Comparison of ENCODE assay signal across 19 mouse cellular contexts in genomic region chr2:55822726-55823125, GRCm38 (mm10).
"Had no signal": no experiment of that assay in that cellular context is flagged by ENCODE, and none has a peak within 500 bp of the region (broad histone marks: within the 10 kb centered on the region; RNA-seq: fewer than 3 reads in every experiment).

No protein-coding gene starts in this region.

- DNase-seq: kidney, postnatal 14 days; kidney, postnatal 4 days; liver; lung, adult 18-20 months; lung, postnatal 10 days; lung, postnatal 36 days; right cerebral cortex, postnatal 4 days; thymus, adult 2 months; thymus, postnatal 14 days; thymus, postnatal 4 days had no signal

- H3K36me3 ChIP-seq: kidney, embryonic 15.5 days; limb, embryonic 10.5 days; limb, embryonic 13.5 days; liver, embryonic 12.5 days; liver, embryonic 15.5 days; lung, embryonic 15.5 days; midbrain, embryonic 10.5 days; midbrain, embryonic 13.5 days had no signal

- H3K27me3 ChIP-seq: kidney, embryonic 15.5 days; limb, embryonic 13.5 days; liver, embryonic 12.5 days; liver, embryonic 15.5 days; lung, embryonic 15.5 days; megakaryocyte, embryonic 14.5 days; midbrain, embryonic 13.5 days had no signal

- H3K4me3 ChIP-seq: kidney, embryonic 15.5 days; limb, embryonic 10.5 days; limb, embryonic 13.5 days; liver, embryonic 12.5 days; liver, embryonic 15.5 days; lung, embryonic 15.5 days; megakaryocyte, embryonic 14.5 days; midbrain, embryonic 10.5 days; midbrain, embryonic 13.5 days had no signal
